Mouse (Mus musculus): ENCODE data around the gene 1700013G24Rik.

1700013G24Rik gene

GRCm38 (mm10) chr4:137458310-137458709 lies 5.2 kb downstream of the 1700013G24Rik start:
- DNase-seq: no peak

DNA sequence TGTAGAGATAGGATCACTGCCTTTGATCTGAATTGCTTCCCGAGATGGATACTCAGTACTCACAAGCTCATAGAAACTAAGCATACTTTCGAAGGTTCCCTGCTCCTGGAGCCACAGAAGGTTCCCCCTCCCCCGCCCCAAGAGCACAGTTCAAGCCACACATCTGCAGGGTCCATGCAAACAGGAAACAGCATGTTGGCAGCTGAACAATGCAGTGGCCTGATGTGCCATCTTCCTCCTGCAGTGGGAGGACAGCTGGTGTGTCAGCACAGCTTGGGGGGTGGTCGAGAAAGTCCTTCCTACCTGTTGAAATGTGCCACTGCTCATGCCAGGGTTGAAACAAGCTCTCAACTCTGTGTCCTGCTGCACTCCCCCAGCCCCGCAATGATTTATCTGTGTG lies 5.8 kb downstream of the 1700013G24Rik start:
- DNase-seq: no peak

- no peak for DNase-seq
These were observed 7.6 kb downstream of the 1700013G24Rik start for GRCm38 (mm10) chr4:137460676-137461075.

- DNase-seq: no peak
These were observed 8.1 kb downstream of the 1700013G24Rik start for GRCm38 (mm10) chr4:137461217-137461616.

- no peak for DNase-seq
These were observed 9.1 kb downstream of the 1700013G24Rik start for GRCm38 (mm10) chr4:137461981-137462690.

DNA sequence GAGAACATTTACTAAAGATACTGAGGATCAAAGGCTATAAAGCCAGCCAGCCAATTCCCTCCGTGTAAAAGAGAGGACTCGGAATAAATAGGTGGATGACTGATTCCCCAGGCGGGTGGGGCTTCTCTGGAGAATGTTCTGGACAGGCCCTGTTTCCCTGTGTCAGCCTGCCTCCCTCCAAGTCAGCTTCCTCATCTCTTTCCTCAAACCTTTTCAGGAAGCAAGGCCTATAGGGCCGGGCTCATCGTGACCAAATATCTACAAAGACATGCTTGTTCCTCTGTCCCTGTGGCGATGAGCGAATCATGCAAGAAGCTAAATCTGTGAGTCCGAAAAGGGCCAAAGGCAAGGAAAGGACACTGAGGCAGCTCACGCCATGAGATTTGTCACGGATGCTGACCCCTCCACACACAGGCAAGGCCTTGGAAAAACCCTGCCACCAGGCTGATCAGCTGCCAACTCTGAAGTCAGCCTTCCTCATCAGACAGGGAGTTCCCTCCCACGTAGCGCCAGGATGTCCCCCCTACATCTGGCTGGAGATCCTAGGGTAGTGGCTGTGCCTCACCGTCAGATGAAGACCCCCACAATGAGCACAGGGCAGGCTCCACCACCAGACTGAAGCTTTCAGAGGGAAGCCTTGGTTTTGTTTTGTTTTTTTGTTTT lies 12.2 kb downstream of the 1700013G24Rik start:
- no peak for DNase-seq

DNA sequence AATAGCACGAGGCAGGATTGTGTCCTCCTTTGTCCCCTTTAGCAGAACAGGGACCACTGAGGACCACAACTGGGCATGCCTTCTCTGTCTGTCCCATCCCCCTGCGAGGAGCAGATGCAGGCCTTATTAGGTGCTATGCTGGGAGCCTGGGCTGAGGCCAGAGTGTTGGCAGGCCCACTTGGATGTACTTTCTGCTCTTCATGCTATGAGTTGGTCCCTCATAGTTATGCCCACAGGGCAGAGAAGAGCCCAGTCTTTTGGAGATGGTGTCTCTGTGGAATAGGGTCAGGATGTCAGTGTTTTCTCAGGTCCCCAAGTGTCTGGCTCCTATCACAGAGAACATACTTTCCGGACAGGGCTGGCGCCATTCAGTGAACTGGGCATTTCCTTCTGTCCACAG lies 13.9 kb downstream of the 1700013G24Rik start:
- no peak for DNase-seq

DNA sequence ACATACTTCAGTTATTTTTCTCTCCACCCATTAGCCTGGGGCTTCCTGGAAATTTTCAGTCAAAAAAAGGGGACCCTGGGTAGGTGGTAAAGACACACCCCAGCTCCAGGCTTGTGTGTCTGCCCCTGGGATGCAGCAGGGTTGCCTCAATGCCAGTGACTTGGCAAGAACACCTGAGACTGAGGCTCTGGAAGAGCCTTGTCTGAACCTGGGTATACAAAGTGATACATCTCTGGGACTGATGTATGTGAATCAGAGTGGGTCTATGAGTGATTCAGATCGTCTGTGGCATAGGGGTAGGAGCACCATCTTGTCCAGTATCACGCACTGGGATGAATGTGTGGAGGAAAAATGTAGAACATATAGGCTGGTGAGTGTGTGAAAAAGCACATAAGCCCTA lies 14.4 kb downstream of the 1700013G24Rik start:
- DNase-seq: no peak

DNA sequence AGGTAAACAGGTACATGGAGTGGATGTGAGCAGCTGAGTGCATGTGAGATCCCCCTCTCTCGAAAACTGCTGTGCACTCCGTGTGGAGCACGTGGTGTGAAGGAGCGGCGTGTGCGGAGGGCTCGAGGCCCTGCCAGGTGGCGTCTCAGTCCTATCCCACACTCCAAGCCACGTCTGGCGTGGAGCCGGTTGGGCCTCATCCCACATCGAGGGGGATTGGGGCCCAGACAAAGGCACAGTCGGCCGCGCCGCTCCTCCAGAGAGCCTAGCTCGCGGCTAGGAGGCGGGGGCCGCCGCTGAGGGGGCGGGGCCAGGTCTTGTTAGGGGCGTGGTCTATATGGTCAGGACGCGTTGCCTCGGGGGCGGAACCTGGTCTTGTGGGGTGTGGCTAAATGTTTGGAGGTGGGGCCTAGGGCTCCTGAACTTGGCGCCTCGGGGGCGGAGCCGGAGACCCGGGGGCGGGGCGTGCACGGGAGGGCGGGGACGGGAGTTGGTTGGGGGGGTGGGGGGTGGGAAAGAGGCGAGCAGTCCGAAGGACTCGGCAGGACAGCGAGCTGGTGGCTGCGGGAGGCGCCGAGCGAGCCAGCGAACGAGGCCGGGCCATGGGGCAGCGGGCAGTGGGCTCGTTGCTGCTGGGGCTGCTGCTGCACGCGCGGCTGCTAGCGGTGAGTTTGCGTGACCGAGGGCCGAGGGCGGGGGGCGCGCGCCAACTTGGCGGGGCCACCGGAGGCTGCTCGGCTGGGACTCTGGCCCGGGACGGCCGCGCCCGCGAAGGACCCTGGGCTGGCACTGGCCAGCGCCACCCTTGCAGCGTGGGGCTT lies 15.4 kb downstream of the 1700013G24Rik start, which contains the start of gene Hspg2:
TSS of gene Hspg2 (plus strand) at position 510 of the 821 bp plus-strand sequence.
- peak; percentile 73 to 85 for DNase-seq

- no peak for DNase-seq
These were observed 16.2 kb downstream of the 1700013G24Rik start for GRCm38 (mm10) chr4:137469081-137469844.

- DNase-seq: no peak
These were observed 17.0 kb downstream of the 1700013G24Rik start for GRCm38 (mm10) chr4:137469845-137470692.

DNA sequence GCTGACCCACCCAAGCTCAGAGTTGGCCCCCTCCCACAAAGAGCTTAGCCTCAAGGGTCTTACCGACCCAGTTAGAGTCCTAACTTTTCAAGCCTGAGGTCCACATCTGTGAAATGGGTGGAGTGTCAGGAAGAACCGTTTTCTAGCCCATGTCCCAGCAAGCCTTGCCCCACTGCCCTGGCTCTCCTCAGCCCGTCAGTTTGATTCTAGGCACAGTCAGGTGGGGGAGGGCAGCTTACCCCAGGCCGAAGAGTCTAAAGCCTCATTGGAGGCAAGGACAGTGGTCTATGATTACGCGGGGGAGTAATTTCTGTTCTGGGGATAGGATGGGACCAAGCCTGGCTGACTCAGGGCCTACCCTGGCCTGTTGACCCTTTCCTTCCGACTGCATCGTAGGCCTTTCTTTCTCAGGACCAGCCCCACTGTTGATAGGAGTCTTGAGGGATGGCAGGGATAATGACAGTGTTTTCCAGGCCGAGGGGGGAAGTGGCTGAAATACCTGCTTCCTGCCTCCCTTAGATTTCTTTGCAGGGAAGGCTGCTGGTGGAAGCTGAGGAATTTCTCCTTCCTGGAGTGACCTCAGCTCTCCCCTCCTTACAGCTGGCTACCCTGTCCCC lies 17.7 kb downstream of the 1700013G24Rik start:
- no peak for DNase-seq

DNA sequence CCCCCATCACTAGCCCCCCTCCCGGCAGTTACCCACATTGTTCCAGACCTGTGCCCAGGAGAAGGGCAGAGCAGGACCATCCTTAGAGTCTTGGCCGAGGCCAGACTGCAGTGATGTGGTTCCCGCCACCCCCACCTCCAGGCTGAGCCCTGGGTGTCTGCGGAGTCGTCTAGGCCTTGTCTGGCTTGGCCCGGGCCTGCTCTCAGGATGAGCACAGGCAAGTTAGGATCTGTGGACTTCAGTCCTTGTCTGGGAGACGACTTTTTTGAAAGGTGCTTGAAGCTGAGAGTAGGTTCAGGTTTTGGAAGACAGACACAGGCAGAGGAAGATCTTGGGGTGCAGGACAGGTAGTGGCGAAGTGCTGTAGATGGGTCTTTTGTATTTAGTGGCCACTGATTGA lies 18.2 kb downstream of the 1700013G24Rik start:
- DNase-seq: no peak

GRCm38 (mm10) chr4:137473240-137473639 lies 20.2 kb downstream of the 1700013G24Rik start:
- DNase-seq: no peak

GRCm38 (mm10) chr4:137473701-137474388 lies 20.8 kb downstream of the 1700013G24Rik start:
- no peak for DNase-seq

- DNase-seq: no peak
These were observed 21.6 kb downstream of the 1700013G24Rik start for GRCm38 (mm10) chr4:137474694-137475093.

DNA sequence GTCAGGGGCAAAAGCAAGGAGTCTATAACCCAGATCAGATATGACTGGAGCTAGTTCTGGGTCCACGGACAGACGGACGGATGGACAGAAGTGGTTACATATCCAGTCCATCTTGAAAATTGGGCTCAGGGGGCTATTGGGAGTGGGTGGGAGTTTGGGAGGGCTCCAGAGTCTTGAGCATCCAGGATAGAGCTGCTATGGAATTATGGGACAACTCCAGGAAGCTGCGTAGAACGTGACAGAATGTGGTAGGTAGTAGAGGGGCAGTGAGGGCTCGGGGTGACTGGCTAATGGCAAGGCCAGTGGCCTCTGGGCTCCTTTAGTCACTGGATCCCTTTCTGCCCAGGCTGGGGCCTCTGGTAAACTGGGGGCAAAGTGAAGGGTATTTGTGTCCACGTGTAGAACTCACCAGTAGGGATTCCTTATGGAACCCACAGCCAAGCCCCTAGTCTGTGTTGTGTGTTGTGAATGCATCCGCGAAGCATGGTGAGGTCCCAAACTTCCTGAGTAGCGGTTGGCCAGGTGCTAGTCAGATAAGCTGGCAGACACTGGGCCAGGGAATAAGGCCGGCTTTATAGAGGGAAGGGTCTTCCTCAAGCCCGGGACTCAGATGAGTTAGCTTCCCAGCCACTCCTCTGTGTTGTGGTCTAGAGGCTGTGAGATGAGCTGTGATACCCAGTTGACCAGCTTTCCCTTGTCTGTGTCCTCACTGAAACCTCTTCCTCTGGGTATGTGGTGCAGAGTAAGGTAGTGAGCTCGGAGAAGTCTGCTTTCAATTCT lies 22.4 kb downstream of the 1700013G24Rik start:
- no peak for DNase-seq

GRCm38 (mm10) chr4:137476065-137476760 lies 23.1 kb downstream of the 1700013G24Rik start:
- DNase-seq: no peak

DNA sequence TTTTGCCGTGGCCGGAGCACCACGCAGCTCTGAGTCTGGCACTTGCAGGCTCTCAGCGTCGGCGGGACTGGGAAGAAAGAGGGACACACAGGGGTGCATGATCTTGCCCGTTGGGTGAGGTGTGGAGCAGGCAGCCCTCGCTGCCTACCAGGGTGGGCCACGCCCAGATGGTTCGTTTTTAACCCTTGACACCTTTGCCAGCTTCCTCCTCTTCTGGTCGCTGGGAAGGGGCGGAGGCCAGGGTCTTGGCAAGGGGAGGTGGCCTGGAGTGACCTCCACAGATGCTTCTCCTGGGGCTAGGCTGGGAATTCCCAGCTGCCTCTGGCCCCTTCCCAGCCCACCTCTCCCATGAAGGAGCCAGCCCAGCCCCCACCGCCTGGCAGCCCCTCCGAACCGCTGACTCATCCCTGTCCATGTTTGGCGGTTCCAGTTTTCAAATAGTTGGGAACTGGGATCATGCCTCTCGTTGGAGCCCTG lies 23.7 kb downstream of the 1700013G24Rik start:
- peak in 1 of 2 experiments; percentile 32 for DNase-seq

Data from cerebellum, postnatal 25 days (tissue).